Mouse (Mus musculus): ENCODE measurements around the gene Zfp61. TPM values are rescaled to one million over a fixed set of nuclear protein-coding genes. Genes with fewer than 3 reads are reported as not detected.

The Zfp61 gene
- 12.8 and 14.5 TPM in 2 replicates for polyA plus RNA-seq (2021; fragmentation: Nextera tagmentation)
- long read RNA-seq, experiment 1, transcript Zfp61-201 (7 exons, 2,480 nt) = major isoform, 19 of 25 reads
- long read RNA-seq, experiment 1, partial matches to known transcripts = 1 of 25 reads
- long read RNA-seq, experiment 1, other reads (novel, unspliced or antisense) = 5 of 25 reads
- long read RNA-seq, experiment 2, transcript Zfp61-201 (7 exons, 2,480 nt) = major isoform, 98 of 105 reads
- long read RNA-seq, experiment 2, partial matches to known transcripts = 1 of 105 reads
- long read RNA-seq, experiment 2, other reads (novel, unspliced or antisense) = 5 of 105 reads

GRCm38 (mm10) chr7:24300771-24301282, at the start of gene Zfp61:
TSS of gene Zfp61 (minus strand) at chr7:24301232.

GRCm38 (mm10) chr7:24348896-24349295, 47.9 kb upstream of the Zfp61 start, which contains the start of gene Lypd5:
TSS of gene Lypd5 (plus strand) at chr7:24349196.

GRCm38 (mm10) chr7:24333304-24333986, 32.4 kb upstream of the Zfp61 start, which contains the start of gene Tescl:
TSS of gene Tescl (minus strand) at chr7:24333936.

GRCm38 (mm10) chr7:24316567-24317092, 15.6 kb upstream of the Zfp61 start, which contains the start of gene Zfp94:
TSS of gene Zfp94 (minus strand) at chr7:24316666.

GRCm38 (mm10) chr7:24270288-24270672, 30.8 kb downstream of the Zfp61 start, which contains the start of gene Zfp93:
TSS of gene Zfp93 (plus strand) at chr7:24270420.

GRCm38 (mm10) chr7:24254633-24255474, 46.2 kb downstream of the Zfp61 start, which contains the start of gene Zfp108:
TSS of gene Zfp108 (plus strand) at chr7:24254794.

Small RNA genes within 50 kb of the gene (microRNA-seq; reads per million reads assigned to microRNA genes)
- gene Gm27592 = not detected

Other genes with a start within 250 kb of the Zfp61 start
- not detected in 2 replicates for gene Vmn1r183, start 248.0 kb downstream of the Zfp61 start, polyA plus RNA-seq (2021; fragmentation: Nextera tagmentation)
- gene Zfp180, start 219.3 kb downstream of the Zfp61 start, polyA plus RNA-seq (2021; fragmentation: Nextera tagmentation) = 18.2 and 19.7 TPM in 2 replicates
- gene Zfp112, start 188.9 kb downstream of the Zfp61 start, polyA plus RNA-seq (2021; fragmentation: Nextera tagmentation) = 2.3 TPM in 2 replicates
- gene Zfp235, start 167.1 kb downstream of the Zfp61 start, polyA plus RNA-seq (2021; fragmentation: Nextera tagmentation) = 11.1 and 12.1 TPM in 2 replicates
- gene Zfp114, start 126.2 kb downstream of the Zfp61 start, polyA plus RNA-seq (2021; fragmentation: Nextera tagmentation) = 0.94 and 1.2 TPM in 2 replicates
- 1.5 and 1.8 TPM in 2 replicates for gene Zfp111, start 89.8 kb downstream of the Zfp61 start, polyA plus RNA-seq (2021; fragmentation: Nextera tagmentation)
- gene Zfp109, start 63.7 kb downstream of the Zfp61 start, polyA plus RNA-seq (2021; fragmentation: Nextera tagmentation) = 3.6 and 3.8 TPM in 2 replicates
- 2.3 and 2.5 TPM in 2 replicates for gene Zfp108, start 46.4 kb downstream of the Zfp61 start, polyA plus RNA-seq (2021; fragmentation: Nextera tagmentation)
- 6.3 and 7.2 TPM in 2 replicates for gene Zfp93, start 30.8 kb downstream of the Zfp61 start, polyA plus RNA-seq (2021; fragmentation: Nextera tagmentation)
- 10.7 and 11.8 TPM in 2 replicates for gene Zfp94, start 15.4 kb upstream of the Zfp61 start, polyA plus RNA-seq (2021; fragmentation: Nextera tagmentation)
- not detected in 2 replicates for gene Tescl, start 32.7 kb upstream of the Zfp61 start, polyA plus RNA-seq (2021; fragmentation: Nextera tagmentation)
- not detected in 2 replicates for gene Lypd5, start 48.0 kb upstream of the Zfp61 start, polyA plus RNA-seq (2021; fragmentation: Nextera tagmentation)
- 0.72 and 1.2 TPM in 2 replicates for gene Kcnn4, start 69.0 kb upstream of the Zfp61 start, polyA plus RNA-seq (2021; fragmentation: Nextera tagmentation)
- 11.0 and 11.7 TPM in 2 replicates for gene Smg9, start 98.4 kb upstream of the Zfp61 start, polyA plus RNA-seq (2021; fragmentation: Nextera tagmentation)
- gene Irgc1, start 151.1 kb upstream of the Zfp61 start, polyA plus RNA-seq (2021; fragmentation: Nextera tagmentation) = not detected in 2 replicates
- gene Plaur, start 161.3 kb upstream of the Zfp61 start, polyA plus RNA-seq (2021; fragmentation: Nextera tagmentation) = 0.78 and 0.88 TPM in 2 replicates
- 4.5 and 5.0 TPM in 2 replicates for gene Cadm4, start 180.8 kb upstream of the Zfp61 start, polyA plus RNA-seq (2021; fragmentation: Nextera tagmentation)
- gene Zfp428, start 205.8 kb upstream of the Zfp61 start, polyA plus RNA-seq (2021; fragmentation: Nextera tagmentation) = 91.6 and 96.3 TPM in 2 replicates
- gene AC161166.1, start 211.2 kb upstream of the Zfp61 start, polyA plus RNA-seq (2021; fragmentation: Nextera tagmentation) = not detected in 2 replicates
- gene Irgq, start 229.5 kb upstream of the Zfp61 start, polyA plus RNA-seq (2021; fragmentation: Nextera tagmentation) = 9.7 and 10.2 TPM in 2 replicates
- gene Pinlyp, start 244.9 kb upstream of the Zfp61 start, polyA plus RNA-seq (2021; fragmentation: Nextera tagmentation) = not detected in 2 replicates
- 27.8 and 31.3 TPM in 2 replicates for gene Xrcc1, start 245.1 kb upstream of the Zfp61 start, polyA plus RNA-seq (2021; fragmentation: Nextera tagmentation)

Data from layer of hippocampus, adult 6 months (tissue).